Mouse (Mus musculus) cerebral cortex, adult 2 months (tissue): Measurements from ENCODE around the gene Omt2a.

Experiments
- WGBS: fragments of 180-500 bp; shearing (Covaris S2); methylation state at CpG from one replicate; pipeline ENCODE4 v1.1.7; 2018; 5-methylcytosine and 5-hydroxymethylcytosine counted together

Omt2a gene

GRCm38 (mm10) chr9:78314696-78315095, at the start of gene Omt2a:
Omt2a (minus strand) TSS chr9:78314796.
- 91% methylated on average over 2 of the region's 2 CpGs for WGBS

DNA sequence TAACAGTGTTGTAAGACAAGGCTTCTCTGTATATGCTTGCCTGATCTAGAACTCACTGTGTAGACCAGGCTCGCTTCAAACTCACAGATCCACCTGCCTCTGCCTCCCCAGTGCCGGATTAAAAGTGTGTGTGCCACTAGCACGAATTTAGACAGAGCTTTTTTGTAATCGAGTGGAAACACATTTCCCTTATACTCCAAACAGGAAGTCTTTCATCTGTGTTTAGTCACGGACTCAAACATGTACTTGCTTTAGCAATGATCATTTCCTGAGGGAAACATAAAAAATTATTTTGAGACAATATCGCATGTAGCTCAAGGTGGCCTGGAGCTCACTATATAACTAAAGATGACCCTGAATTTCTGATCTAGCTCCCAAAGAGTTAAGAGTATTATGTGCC, 48.8 kb upstream of the Omt2a start:
- WGBS: 53% methylated on average over 6 of the region's 6 CpGs

GRCm38 (mm10) chr9:78360484-78360872, 45.9 kb upstream of the Omt2a start:
- 58% methylated on average over 2 of the region's 2 CpGs for WGBS

DNA sequence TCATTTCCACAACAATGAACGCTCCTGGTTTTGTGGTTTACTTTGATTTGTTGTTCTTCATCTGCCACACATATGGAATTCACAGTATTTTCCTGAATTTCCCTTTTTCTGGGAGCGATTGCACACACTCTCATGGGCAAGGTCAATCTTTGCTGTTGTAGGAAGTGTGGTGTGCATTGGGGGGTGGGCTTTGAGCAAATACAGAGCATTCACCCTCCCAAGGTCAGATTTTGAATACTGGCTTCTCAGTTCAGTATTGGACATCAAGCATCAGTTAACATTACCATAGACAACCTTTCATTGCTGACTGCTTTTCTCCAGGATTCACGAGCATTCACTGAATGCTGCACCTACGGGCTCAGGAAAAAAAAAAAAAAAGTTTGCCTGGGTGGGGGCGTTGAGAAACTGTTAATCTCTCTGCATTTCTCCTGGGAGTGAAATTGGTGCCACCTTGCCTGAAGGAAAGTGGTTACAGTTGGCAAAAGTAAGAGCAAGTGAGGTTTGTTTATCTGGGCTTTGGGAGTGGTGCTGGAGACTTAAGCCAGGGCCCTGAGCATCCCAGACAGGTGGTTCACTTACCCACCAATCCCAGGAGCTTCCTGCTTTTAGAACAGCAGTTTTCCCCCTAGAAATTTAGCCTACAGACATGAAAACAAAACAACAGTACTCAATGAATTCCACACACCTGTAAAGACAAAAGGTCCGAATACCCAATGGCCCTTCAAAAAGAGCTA, 45.3 kb upstream of the Omt2a start:
- 85% methylated on average over 6 of the region's 6 CpGs for WGBS

GRCm38 (mm10) chr9:78358053-78358452, 43.5 kb upstream of the Omt2a start:
- 20% methylated on average over 9 of the region's 9 CpGs for WGBS

- WGBS: 88% methylated on average over 8 of the region's 8 CpGs
Observed at GRCm38 (mm10) chr9:78355611-78356010, 41.0 kb upstream of the Omt2a start, which contains the start of gene Gsta2. Gsta2 (minus strand) TSS chr9:78355788.

- WGBS: 86% methylated on average over 11 of the region's 11 CpGs
Observed at GRCm38 (mm10) chr9:78354665-78355578, 40.3 kb upstream of the Omt2a start.

- 92% methylated on average over 6 of the region's 6 CpGs for WGBS
Observed at GRCm38 (mm10) chr9:78351504-78352220, 37.1 kb upstream of the Omt2a start.

GRCm38 (mm10) chr9:78349141-78349540, 34.5 kb upstream of the Omt2a start:
- WGBS: 81% methylated on average over 3 of the region's 3 CpGs

DNA sequence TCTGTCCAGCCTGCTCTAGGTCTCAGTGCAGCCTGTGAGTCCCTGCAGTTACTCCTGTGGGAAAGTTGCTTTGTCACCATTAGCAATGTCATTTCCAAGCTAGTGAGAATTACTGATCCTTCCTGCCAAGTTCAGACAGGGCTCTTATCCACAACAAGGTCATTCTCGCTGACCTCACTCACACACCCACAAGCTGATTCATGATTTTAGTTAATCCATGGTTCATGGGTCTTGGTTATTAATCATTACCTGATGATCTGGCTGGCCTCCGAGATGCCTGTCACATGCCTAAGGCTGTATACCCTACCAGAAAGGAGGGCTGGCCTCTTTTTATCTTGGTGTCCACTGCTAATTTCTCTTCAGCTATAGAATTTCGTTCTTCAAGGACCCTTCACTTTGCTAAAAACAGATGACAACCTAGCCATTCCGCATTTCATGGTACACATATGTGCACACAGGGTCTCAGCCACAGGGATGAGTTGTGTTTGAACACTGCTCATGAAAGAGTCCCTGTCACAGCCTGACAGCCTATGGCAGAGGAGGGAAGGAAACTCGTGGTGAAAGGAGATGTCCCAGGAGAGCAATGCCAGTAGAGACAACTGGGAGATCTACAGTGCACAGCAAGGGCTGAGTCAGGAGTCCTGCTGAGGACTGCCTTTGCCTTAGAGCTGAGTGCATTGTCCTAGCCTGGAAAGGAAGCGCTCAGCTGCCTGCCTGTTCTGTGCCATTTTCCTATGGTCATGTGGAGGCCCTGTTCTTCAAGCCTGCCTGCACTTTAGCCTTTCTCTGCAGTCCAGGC, 33.8 kb upstream of the Omt2a start:
- 81% methylated on average over 6 of the region's 6 CpGs for WGBS

- WGBS: 66% methylated on average over 3 of the region's 3 CpGs
Observed at GRCm38 (mm10) chr9:78347004-78347403, 32.4 kb upstream of the Omt2a start.

DNA sequence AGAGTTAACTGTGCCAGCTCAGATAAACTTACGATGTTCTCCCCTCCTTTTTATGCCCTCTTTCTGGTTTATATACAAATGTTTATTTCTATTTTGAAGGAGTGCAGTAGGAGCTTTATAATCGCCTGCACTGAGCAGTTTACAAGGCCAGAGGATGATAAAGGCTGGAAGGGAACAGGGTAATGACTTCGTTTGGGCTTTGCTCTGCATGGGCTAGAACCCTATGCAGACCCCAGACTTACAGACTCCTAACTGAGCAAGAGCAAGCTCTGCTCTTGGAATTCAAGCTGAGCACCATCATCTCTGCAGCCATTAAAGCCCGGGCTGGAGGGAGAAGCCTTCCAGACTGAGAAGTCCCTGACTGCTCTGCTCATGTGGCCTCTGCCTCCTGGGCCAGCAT, 30.6 kb upstream of the Omt2a start:
- WGBS: 63% methylated on average over 4 of the region's 4 CpGs

- 84% methylated on average over 9 of the region's 9 CpGs for WGBS
Observed at GRCm38 (mm10) chr9:78343055-78343454, 28.5 kb upstream of the Omt2a start.

DNA sequence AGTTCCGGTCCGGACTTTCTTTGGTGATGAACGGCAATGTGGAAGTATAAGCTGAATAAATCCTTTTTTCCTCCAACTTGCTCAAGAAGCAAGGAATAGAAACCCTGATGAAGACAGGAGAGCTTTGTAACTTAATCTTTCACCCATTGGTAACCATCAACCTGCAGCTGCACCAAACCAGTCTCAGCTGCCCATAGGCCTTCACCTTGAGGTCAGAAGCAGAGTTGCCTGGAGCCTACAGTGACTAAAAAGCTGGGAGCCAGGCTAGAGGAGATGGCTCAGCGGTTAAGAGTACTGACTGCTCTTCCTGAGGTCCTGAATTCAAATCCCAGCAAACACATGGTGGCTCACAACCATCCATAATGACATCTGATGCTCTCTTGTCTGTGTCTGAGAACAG, 27.9 kb upstream of the Omt2a start:
- 92% methylated on average over 4 of the region's 4 CpGs for WGBS

DNA sequence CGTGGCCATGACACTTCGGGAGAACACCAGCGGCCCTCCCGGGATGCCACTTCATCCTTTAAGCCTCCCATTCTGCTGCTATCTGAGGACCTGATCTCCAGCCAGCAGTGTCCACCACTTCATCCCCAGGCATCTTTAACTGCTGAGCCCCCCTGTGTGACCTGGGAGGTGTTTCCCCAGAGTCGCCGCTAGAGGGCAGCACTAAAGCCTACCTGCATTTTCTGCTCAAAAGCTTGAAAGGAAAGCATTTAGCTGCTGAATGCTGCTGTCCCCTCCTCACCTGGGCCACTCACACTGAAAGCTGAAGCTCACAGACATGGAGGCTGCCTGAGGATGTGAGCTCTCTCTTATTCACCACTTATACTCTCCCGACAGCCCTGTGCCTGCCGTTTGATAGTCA, 25.7 kb upstream of the Omt2a start:
- WGBS: 11% methylated on average over 8 of the region's 8 CpGs

- WGBS: 100% methylated on average over 1 of the region's 1 CpGs
Observed at GRCm38 (mm10) chr9:78327289-78327688, 12.7 kb upstream of the Omt2a start, which contains the start of gene Omt2b. Omt2b (plus strand) TSS chr9:78327589.

- 34% methylated on average over 1 of the region's 1 CpGs for WGBS
Observed at GRCm38 (mm10) chr9:78319499-78319898, 4.9 kb upstream of the Omt2a start.

GRCm38 (mm10) chr9:78308122-78308521, 6.5 kb downstream of the Omt2a start:
- WGBS: 83% methylated on average over 3 of the region's 3 CpGs

DNA sequence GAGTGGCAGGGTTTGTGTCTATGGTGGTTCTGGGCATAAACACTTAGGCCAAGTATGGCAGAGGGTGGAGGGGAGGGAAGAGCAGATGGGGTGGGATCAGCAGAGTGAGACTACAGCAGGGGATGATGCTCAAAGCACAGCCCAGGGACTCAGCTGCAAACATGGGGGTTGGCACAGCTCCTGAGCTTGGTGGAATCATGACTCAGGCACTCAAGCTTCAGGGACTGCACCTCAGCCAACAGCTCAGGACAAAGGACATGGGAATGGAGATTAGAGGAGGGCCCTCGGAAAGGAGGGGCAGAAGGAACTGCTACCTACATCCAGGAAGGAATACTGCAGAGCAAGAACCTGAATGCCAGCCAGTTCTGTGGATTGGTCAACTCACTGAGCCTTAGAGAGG, 15.5 kb downstream of the Omt2a start:
- WGBS: 56% methylated on average over 1 of the region's 1 CpGs

DNA sequence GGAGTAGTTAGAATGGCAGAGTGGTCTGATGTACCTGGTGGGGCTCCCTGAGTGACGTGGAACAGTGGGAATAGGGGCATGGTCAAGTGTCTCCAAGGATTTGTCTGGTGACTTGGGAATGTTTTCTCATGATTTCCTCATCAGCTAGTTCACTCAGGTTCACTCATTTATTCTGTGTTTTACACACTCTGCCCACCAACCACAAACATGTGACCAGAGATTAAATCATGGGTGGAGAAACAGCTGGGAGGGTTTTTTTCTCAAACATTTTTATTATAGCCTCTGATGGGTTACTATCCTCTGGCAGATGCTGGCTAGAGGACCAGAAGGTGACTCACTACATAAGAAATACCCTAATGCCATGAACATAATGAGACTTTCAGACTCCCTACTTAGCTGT, 16.4 kb downstream of the Omt2a start:
- WGBS: 90% methylated on average over 1 of the region's 1 CpGs

- WGBS: 20% methylated on average over 6 of the region's 6 CpGs
Observed at GRCm38 (mm10) chr9:78296089-78296488, 18.5 kb downstream of the Omt2a start.
